Mouse (Mus musculus) thymus, adult 18-20 months (tissue): ENCODE measurements around the gene Cacna1h.

Experiments
- DNase-seq, 2 experiments: peaks; one replicate each; pipeline ENCODE4 v3.0.0; 2022; ENCODE audit warnings: mixed read lengths in 2 of 2

The Cacna1h gene

DNA sequence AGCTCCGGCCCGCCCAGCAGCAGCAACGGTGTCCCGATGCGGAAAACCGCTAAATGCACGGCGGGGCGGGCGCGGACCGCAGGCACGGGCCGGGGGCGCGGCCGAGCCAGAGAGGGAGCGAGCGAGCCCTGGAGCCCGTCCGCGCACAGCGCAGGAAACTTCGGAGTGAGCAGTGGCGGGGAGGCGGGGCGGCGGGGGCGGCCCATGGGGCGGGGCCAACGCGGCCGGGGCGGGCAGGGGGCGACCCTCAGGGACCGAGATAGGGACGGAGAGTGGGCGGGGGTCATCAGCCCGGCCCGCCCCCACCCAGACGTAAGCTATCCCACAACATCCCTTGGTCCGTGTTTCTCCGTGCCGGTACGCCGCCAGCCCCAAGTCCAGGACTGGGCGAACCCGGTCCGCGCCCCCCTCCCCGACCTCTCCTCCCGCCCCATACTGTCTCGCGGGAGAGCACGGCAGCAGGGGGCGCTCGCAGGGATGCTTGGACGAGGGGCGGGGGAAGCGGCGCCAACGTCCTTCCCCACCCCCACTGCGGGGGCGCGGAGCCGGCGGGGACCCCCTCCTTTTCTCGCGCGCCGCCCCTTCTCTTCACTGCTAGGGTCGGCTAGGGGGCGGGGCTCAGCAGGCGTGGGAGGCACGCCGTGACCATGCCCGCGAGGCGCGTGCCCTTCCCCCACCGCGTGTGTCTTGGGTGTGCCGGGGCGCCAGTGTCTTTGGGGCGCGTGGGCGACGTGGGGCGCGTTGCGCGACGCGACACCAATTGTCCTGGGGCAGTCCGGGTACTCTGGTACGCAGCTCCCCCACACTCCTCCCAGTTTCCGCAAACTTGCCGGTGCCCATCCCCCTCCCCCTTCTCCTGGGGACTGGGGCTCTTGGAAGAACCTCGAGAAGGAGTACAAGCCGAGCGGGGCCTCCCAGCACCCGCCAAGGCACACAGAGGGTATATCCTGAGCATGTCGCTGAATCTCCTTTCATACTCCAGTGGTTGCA lies at the start of gene Cacna1h:
Gene Cacna1h, minus strand, starts transcription at position 167 of the 990 bp plus-strand sequence.
- DNase-seq = peak in 1 of 2 experiments; percentile 7

GRCm38 (mm10) chr17:25482092-25482491 lies 48.5 kb upstream of the Cacna1h start:
- DNase-seq = no peak

- no peak for DNase-seq
These were observed 47.2 kb upstream of the Cacna1h start for GRCm38 (mm10) chr17:25480820-25481219.

- no peak for DNase-seq
These were observed 46.6 kb upstream of the Cacna1h start for GRCm38 (mm10) chr17:25480152-25480551.

DNA sequence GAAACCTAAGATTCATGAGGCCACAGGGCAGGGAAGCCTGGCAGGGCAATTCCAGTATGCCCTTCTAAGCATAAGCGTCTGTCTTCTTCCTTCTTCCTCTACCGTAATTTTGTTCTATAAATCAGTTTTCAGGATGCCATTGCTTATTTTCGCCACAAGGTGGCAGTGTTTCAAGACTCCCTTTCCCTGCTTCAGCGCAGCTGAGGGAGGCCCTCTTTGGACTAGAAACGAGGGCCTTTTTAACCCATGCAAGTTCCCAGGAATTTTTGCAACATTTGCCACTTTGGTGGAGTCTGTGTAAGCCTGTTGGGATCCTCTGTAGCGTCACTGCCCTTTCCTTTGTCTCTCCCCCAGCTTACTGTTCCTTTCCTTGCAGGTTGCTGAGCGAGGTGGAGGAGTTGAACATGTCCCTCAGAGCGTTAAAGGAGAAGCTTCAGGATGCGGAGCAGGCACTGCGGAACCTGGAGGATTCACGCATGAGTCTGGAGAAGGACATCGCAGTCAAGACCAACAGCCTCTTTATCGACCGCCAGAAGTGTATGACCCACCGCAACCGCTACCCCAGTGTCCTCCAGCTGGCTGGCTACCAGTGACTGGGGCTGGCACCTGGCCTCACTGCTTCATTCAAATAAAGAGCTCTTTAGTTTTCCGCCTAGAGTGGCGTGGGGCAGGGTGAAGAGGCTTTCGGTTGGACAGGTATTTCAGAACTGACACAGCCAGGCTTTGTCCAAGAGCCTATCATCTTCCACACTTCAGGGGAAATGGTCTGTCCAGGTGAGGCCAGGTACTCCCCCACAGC lies 42.6 kb upstream of the Cacna1h start:
- no peak for DNase-seq

GRCm38 (mm10) chr17:25474330-25475077 lies 40.9 kb upstream of the Cacna1h start:
- DNase-seq = peak; percentile 18 to 34

GRCm38 (mm10) chr17:25472044-25472443 lies 38.5 kb upstream of the Cacna1h start:
- no peak for DNase-seq

GRCm38 (mm10) chr17:25471418-25471817 lies 37.8 kb upstream of the Cacna1h start:
- DNase-seq = no peak

- no peak for DNase-seq
These were observed 36.2 kb upstream of the Cacna1h start for GRCm38 (mm10) chr17:25469798-25470197.

DNA sequence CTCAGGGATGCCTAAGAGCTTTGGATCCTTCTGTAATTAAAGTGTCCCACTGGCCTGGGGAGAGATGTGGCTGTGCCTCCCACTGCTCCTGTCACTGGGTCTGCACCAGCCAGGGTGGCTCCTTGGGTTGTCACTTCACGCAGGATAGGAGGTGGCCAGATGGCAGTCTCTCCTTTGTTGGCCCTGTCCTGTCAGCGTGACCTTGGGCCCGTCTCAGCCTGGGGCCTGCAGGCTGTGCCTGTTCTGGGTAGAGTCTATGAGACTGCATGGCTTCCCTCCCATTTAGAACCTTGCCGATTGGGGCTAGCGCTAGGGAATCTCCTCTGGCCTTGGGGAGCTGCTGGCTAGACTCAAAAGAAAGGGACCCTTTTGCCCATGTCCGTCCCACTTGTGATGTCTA lies 34.7 kb upstream of the Cacna1h start:
- DNase-seq = no peak

DNA sequence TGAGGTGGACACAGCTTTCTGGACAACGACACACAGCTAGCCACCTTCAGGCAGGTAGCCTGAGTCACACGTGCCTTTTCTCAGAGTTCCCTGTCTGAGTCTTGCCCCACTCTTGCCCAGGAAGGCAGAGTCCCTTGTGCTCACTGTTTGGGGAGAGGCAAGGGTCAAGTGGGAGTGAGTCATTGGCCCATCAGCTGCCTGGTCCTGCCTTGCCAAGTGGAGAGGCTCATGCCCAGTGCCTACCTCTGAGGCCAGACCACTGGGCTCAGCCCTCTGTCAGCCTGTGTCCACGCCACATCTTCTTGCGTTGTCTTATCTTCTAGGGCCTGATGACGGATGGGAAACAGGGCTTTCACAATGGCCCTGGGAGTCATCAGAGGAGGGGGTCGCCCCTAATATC lies 34.2 kb upstream of the Cacna1h start:
- no peak for DNase-seq

GRCm38 (mm10) chr17:25466257-25466656 lies 32.7 kb upstream of the Cacna1h start:
- DNase-seq = no peak

GRCm38 (mm10) chr17:25464091-25464490 lies 30.5 kb upstream of the Cacna1h start:
- no peak for DNase-seq

- no peak for DNase-seq
These were observed 29.9 kb upstream of the Cacna1h start for GRCm38 (mm10) chr17:25463326-25463945.

DNA sequence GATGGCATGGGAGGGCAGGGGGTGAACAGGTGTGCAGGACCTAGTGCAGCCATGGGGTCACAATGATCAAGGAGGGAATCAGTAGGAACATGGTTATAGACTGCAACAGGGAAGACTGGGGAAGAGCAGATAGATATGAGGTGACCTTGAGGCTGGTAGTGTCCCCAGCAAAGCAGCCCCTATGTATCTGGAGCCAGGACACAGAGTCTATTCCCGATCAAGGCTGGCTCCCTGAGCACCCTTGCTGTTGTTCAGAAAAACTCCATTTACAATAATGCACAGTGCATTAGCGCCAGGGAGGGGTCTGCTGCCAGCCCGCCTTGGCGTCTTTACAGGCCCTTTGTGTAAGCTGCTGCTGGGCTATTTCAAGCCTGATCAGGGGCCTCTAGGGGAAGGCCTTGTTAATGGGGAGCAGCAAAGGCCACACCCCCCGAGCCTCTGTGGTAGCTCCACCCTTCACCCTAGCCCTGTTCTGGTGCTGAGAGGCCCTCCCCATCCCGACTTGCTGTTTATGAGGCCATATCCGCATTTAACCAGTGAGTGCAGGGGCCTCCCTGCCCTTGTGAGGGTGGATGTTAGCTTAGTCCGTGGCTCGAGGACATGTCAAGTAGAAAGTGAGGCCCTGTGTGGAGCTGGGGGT lies 28.8 kb upstream of the Cacna1h start:
- no peak for DNase-seq

DNA sequence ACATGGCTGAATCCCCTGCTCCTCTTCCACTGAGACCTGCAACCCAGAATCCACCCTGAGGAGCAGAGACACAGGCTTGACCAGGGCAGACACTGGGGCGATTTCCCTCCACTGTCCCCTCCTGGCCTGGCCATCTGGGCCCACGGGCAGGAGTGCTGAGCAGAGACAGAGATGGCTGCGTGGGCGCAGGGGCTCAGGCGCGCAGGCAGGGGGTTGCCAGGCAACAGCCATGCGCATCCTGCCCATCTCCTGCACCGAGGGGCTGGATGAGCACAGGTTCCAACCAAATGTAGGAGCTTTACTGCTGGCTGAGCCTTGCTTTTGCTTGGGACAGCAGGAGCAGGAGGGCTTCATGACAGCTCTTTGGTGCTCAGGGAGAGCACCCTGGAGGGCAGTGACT lies 23.0 kb upstream of the Cacna1h start:
- DNase-seq = no peak

DNA sequence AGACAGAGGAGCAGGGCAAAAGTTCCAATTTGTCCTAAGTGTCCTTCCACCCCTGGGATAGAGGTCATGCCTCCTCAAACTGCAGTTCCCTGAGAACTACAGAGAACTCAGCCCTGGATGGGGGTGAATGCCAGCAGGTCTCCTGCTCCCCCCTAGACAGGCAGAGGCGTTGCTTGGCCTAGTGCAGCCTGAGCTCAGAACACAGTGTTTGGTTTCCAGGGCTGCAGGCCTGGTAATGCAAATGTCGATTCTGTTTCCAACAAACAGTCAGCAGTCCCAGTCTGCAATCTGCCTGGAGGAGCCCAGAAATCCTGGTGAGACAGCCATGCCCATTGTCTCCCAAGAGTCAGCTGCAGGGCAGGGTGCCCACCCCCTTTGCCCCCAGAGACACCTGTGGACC lies 20.7 kb upstream of the Cacna1h start, which contains the start of gene Tekt4:
Gene Tekt4, plus strand, starts transcription at position 344 of the 400 bp plus-strand sequence.
- no peak for DNase-seq

GRCm38 (mm10) chr17:25452246-25452965 lies 18.8 kb upstream of the Cacna1h start:
- DNase-seq = no peak

- no peak for DNase-seq
These were observed 16.7 kb upstream of the Cacna1h start for GRCm38 (mm10) chr17:25450329-25450728.

DNA sequence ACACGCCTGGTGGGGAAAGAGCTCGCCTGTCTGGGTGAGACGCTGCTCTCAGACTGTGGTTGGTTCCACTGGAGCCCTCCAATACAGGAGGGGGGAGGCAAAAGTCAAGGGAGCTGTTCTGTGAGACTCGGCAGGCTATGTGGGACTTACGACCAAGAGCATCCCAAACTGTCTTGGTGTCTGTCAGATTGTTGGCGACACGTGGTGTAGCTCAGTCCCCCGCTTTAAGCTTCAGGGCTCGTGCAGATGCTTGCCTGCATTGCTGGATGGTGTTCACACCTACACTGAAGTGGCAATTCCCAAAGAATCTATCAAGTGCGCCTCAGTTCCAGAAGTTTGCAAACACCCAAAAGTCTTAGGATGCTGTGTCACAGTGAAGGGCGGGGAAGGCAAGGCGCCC lies 14.3 kb upstream of the Cacna1h start:
- no peak for DNase-seq

DNA sequence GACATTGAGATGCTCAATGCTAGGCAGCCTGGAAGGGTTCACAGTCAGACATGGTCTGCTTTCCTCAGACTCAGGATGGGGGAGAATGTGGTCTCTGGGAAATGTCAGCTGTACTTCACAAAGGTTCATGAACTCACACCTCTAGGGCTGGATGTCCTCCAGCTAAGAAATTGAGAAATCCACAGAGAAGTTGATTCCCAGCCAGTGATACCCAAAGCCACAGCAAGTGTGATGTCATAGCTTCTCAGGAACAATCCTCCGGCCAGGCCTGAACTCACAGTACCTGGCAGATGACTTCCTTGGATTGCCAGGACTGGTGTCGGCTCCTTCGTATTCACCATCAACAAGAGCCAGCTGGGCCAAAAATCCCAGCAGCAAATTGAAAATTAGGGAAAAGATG lies 12.3 kb upstream of the Cacna1h start:
- DNase-seq = no peak
